Mouse (Mus musculus): Measurements from ENCODE around the gene Cdh3. TPM values are rescaled to one million over a fixed set of nuclear protein-coding genes. Genes with fewer than 3 reads are reported as not detected.
A peak's percentile ranks its signal among the peaks of the same experiment; 100 is the strongest.

Gene Cdh3
- polyA plus RNA-seq, 1 experiment from 2014 or later, result 15.5 TPM

GRCm38 (mm10) chr8:106539193-106539592, 28.5 kb downstream of the Cdh3 start:
- no peak for DNase-seq
- no peaks in the 10 kb centered on the region for H3K27me3 ChIP-seq (ENCODE audit: insufficient read depth, low read length)
- WGBS, result 69% methylated on average over 5 of the region's 5 CpGs
- H3K4me2 ChIP-seq, result no peak overlapping the region
- ATAC-seq (ENCODE audit: insufficient read depth), result no peak
- no peak overlapping the region for H3K27ac ChIP-seq (ENCODE audit: low read depth)
- TF ChIP-seq CTCF (IDR thresholded peaks at IDR 0.05; ENCODE audit: low read depth), result no peak
- H3K9ac ChIP-seq, result no peak overlapping the region
- no peaks in the 10 kb centered on the region for H3K9me3 ChIP-seq (ENCODE audit: low read depth, low read length)
- H3K36me3 ChIP-seq (ENCODE audit: insufficient read depth), result 0 out of 2 replicates have a peak, but pooled peaks cover 3% of the 10 kb centered on the region
- no peak overlapping the region for H3K4me3 ChIP-seq (ENCODE audit: low read depth, low read length)
- no peaks in the 10 kb centered on the region for H3K4me1 ChIP-seq (ENCODE audit: insufficient read depth)

GRCm38 (mm10) chr8:106541002-106541401, 30.3 kb downstream of the Cdh3 start:
- Histone ChIP-seq H3K4me1 (ENCODE audit: insufficient read depth) (no peaks in the 10 kb centered on the region), H3K36me3 (ENCODE audit: insufficient read depth) (0 out of 2 replicates have a peak, but pooled peaks cover 5% of the 10 kb centered on the region), H3K27ac (ENCODE audit: low read depth) (no peak overlapping the region), H3K4me2 (no peak overlapping the region), H3K4me3 (ENCODE audit: low read depth, low read length) (no peak overlapping the region), H3K9me3 (ENCODE audit: low read depth, low read length) (no peaks in the 10 kb centered on the region), H3K27me3 (ENCODE audit: insufficient read depth, low read length) (no peaks in the 10 kb centered on the region), H3K9ac (no peak overlapping the region)
- no peak for TF ChIP-seq CTCF (IDR thresholded peaks at IDR 0.05; ENCODE audit: low read depth)
- 64% methylated on average over 11 of the region's 11 CpGs for WGBS
- DNase-seq, result no peak
- no peak for ATAC-seq (ENCODE audit: insufficient read depth)

- no peak overlapping the region for H3K4me3 ChIP-seq (ENCODE audit: low read depth, low read length)
- no peak overlapping the region for H3K4me2 ChIP-seq
- H3K27ac ChIP-seq (ENCODE audit: low read depth), result no peak overlapping the region
- H3K36me3 ChIP-seq (ENCODE audit: insufficient read depth), result peaks cover 15% of the 10 kb centered on the region; the same call in 1 of the 2 replicates
- H3K9ac ChIP-seq, result no peak overlapping the region
- TF ChIP-seq CTCF (IDR thresholded peaks at IDR 0.05; ENCODE audit: low read depth), result no peak
- H3K9me3 ChIP-seq (ENCODE audit: low read depth, low read length), result no peaks in the 10 kb centered on the region
- no peaks in the 10 kb centered on the region for H3K4me1 ChIP-seq (ENCODE audit: insufficient read depth)
- no peak for ATAC-seq (ENCODE audit: insufficient read depth)
- H3K27me3 ChIP-seq (ENCODE audit: insufficient read depth, low read length), result no peaks in the 10 kb centered on the region
- no peak for DNase-seq
- WGBS, result 76% methylated on average over 8 of the region's 8 CpGs
Measured at GRCm38 (mm10) chr8:106543043-106543442, 32.4 kb downstream of the Cdh3 start.

- no peaks in the 10 kb centered on the region for H3K9me3 ChIP-seq (ENCODE audit: low read depth, low read length)
- H3K36me3 ChIP-seq (ENCODE audit: insufficient read depth), result peaks cover 15% of the 10 kb centered on the region; the same call in 1 of the 2 replicates
- no peaks in the 10 kb centered on the region for H3K4me1 ChIP-seq (ENCODE audit: insufficient read depth)
- ATAC-seq (ENCODE audit: insufficient read depth) (no peak), DNase-seq (peak; percentile 20)
- 71% methylated on average over 2 of the region's 2 CpGs for WGBS
- H3K27me3 ChIP-seq (ENCODE audit: insufficient read depth, low read length), result no peaks in the 10 kb centered on the region
- no peak overlapping the region for H3K9ac ChIP-seq
- TF ChIP-seq CTCF (IDR thresholded peaks at IDR 0.05; ENCODE audit: low read depth), result peak; percentile 19
- H3K27ac ChIP-seq (ENCODE audit: low read depth), result no peak overlapping the region
- H3K4me3 ChIP-seq (ENCODE audit: low read depth, low read length), result no peak overlapping the region
- H3K4me2 ChIP-seq, result no peak overlapping the region
Measured at GRCm38 (mm10) chr8:106545149-106545548, 34.5 kb downstream of the Cdh3 start.

- H3K27ac ChIP-seq (ENCODE audit: low read depth), result no peak overlapping the region
- no peak overlapping the region for H3K4me2 ChIP-seq
- WGBS, result 84% methylated on average over 7 of the region's 7 CpGs
- H3K27me3 ChIP-seq (ENCODE audit: insufficient read depth, low read length), result no peaks in the 10 kb centered on the region
- TF ChIP-seq CTCF (IDR thresholded peaks at IDR 0.05; ENCODE audit: low read depth), result no peak
- DNase-seq (no peak), ATAC-seq (ENCODE audit: insufficient read depth) (no peak)
- H3K4me1 ChIP-seq (ENCODE audit: insufficient read depth), result no peaks in the 10 kb centered on the region
- peaks cover 13% of the 10 kb centered on the region; the same call in 1 of the 2 replicates for H3K36me3 ChIP-seq (ENCODE audit: insufficient read depth)
- no peak overlapping the region for H3K9ac ChIP-seq
- no peaks in the 10 kb centered on the region for H3K9me3 ChIP-seq (ENCODE audit: low read depth, low read length)
- H3K4me3 ChIP-seq (ENCODE audit: low read depth, low read length), result no peak overlapping the region
Measured at GRCm38 (mm10) chr8:106546746-106547145, 36.1 kb downstream of the Cdh3 start.

GRCm38 (mm10) chr8:106548366-106548936, 37.8 kb downstream of the Cdh3 start:
- DNase-seq (no peak), ATAC-seq (ENCODE audit: insufficient read depth) (no peak)
- no peaks in the 10 kb centered on the region for H3K27me3 ChIP-seq (ENCODE audit: insufficient read depth, low read length)
- no peaks in the 10 kb centered on the region for H3K4me1 ChIP-seq (ENCODE audit: insufficient read depth)
- no peak for TF ChIP-seq CTCF (IDR thresholded peaks at IDR 0.05; ENCODE audit: low read depth)
- H3K36me3 ChIP-seq (ENCODE audit: insufficient read depth), result peaks cover 20% of the 10 kb centered on the region; the same call in 1 of the 2 replicates
- no peak overlapping the region for H3K9ac ChIP-seq
- H3K27ac ChIP-seq (ENCODE audit: low read depth), result no peak overlapping the region
- H3K4me2 ChIP-seq, result no peak overlapping the region
- H3K4me3 ChIP-seq (ENCODE audit: low read depth, low read length), result no peak overlapping the region
- WGBS, result 79% methylated on average over 10 of the region's 10 CpGs
- no peaks in the 10 kb centered on the region for H3K9me3 ChIP-seq (ENCODE audit: low read depth, low read length)

GRCm38 (mm10) chr8:106550906-106551305, 40.2 kb downstream of the Cdh3 start:
- peaks cover 22% of the 10 kb centered on the region; the same call in 1 of the 2 replicates for H3K36me3 ChIP-seq (ENCODE audit: insufficient read depth)
- H3K4me2 ChIP-seq, result no peak overlapping the region
- no peak overlapping the region for H3K9ac ChIP-seq
- ATAC-seq (ENCODE audit: insufficient read depth) (no peak), DNase-seq (no peak)
- no peaks in the 10 kb centered on the region for H3K4me1 ChIP-seq (ENCODE audit: insufficient read depth)
- H3K4me3 ChIP-seq (ENCODE audit: low read depth, low read length), result no peak overlapping the region
- no peak for TF ChIP-seq CTCF (IDR thresholded peaks at IDR 0.05; ENCODE audit: low read depth)
- H3K27ac ChIP-seq (ENCODE audit: low read depth), result no peak overlapping the region
- no peaks in the 10 kb centered on the region for H3K27me3 ChIP-seq (ENCODE audit: insufficient read depth, low read length)
- WGBS, result 94% methylated on average over 1 of the region's 1 CpGs
- no peaks in the 10 kb centered on the region for H3K9me3 ChIP-seq (ENCODE audit: low read depth, low read length)

All from lung, embryonic 14.5 days (tissue).